Mouse (Mus musculus) hindbrain, embryonic 11.5 days (tissue): ENCODE data around the gene Mapt. TPM values are rescaled to one million over a fixed set of nuclear protein-coding genes. Genes with fewer than 3 reads are reported as not detected.
A peak's percentile ranks its signal among the peaks of the same experiment; 100 is the strongest.

Experiments
- ATAC-seq: fragments of 200-750 bp; cut with Nextera tagmentation; 2 replicates; pipeline ENCODE4 v1.8.0; 2017; ENCODE audit warnings: mild to moderate bottlenecking, moderate TSS enrichment, moderate library complexity; ENCODE audit not compliant: low FRiP score
- DNase-seq: peaks from one replicate; pipeline ENCODE4 v3.0.0-alpha.2; 2015; ENCODE audit warnings: low spot score
- H3K27ac ChIP-seq: fragments of 300-500 bp; sonication (generic); 2 replicates; pipeline ENCODE4 v1.5.1; 2014; ENCODE audit warnings: mild to moderate bottlenecking, low read depth, low read length
- H3K27me3 ChIP-seq: fragments of 300-500 bp; sonication (generic); 2 replicates; pipeline ENCODE4 v1.6.1; 2014; ENCODE audit warnings: mild to moderate bottlenecking, low read length, moderate library complexity, mixed read lengths; ENCODE audit not compliant: control insufficient read depth, insufficient read depth
- H3K36me3 ChIP-seq: fragments of 300-500 bp; sonication (generic); 2 replicates; pipeline ENCODE4 v1.6.1; 2014; ENCODE audit warnings: mild to moderate bottlenecking, low read length, moderate library complexity, mixed read lengths; ENCODE audit not compliant: control insufficient read depth, insufficient read depth
- H3K4me1 ChIP-seq: fragments of 300-500 bp; sonication (generic); replicated peaks from 2 replicates; pipeline ENCODE4 v1.6.1; 2014; ENCODE audit warnings: low read length, mixed read lengths; ENCODE audit not compliant: control insufficient read depth, insufficient read depth
- H3K4me2 ChIP-seq: fragments of 300-500 bp; sonication (generic); replicated peaks from 2 replicates; pipeline ENCODE4 v1.6.1; 2014; ENCODE audit warnings: mild to moderate bottlenecking, low read depth, low read length
- H3K4me3 ChIP-seq: fragments of 300-500 bp; sonication (generic); 2 replicates; pipeline ENCODE4 v1.5.1; 2014; ENCODE audit warnings: low read depth, low read length
- H3K9ac ChIP-seq: fragments of 300-500 bp; sonication (generic); 2 replicates; pipeline ENCODE4 v1.6.1; 2014; ENCODE audit warnings: low read depth, low read length
- H3K9me3 ChIP-seq: fragments of 300-500 bp; sonication (generic); 2 replicates; pipeline ENCODE4 v1.6.1; 2016; ENCODE audit warnings: low read length; ENCODE audit not compliant: control insufficient read depth
- WGBS: fragments of 180-500 bp; shearing (Covaris S2); extraction: QIAGEN DNeasy Blood & Tissue Kit; methylation state at CpG from one replicate; pipeline ENCODE4 v1.1.7; 2014; 5-methylcytosine and 5-hydroxymethylcytosine counted together
- polyA plus RNA-seq: library from polyadenylated mRNA; unstranded; fragments of >200 nt; fragmentation: Nextera tagmentation; extraction: Ambion mirVana; gene quantifications from 2 replicates; pipeline ENCODE4 v1.2.1, GENCODE M21; 2014

Mapt gene
- polyA plus RNA-seq, 1 experiment from 2014 or later: 94.9 TPM

DNA sequence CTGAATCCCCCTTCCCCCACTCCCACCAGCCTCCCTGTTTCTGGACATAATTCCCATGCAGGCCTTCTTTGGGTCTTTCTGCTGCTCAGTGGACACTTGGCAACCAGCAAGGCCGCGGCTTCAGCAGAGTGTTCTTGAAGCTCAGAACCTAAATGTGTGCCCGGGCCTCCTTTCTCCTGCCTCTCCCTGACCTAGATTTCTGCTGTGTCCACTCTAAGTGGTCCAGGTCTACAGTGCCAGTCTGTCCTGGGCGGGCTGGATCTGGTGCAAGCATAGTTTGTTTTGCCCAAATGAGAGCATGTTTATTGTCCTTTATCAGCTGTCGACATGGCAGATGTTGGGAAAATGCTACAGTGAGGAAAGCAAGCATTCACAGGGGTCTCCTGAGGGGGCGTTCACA is 40.7 kb downstream of the Mapt start:
- no peak for ATAC-seq
- H3K27me3 ChIP-seq: no peaks in the 10 kb centered on the region
- no peak for DNase-seq
- no peaks in the 10 kb centered on the region for H3K36me3 ChIP-seq
- no peak overlapping the region for H3K4me3 ChIP-seq
- H3K9me3 ChIP-seq: no peaks in the 10 kb centered on the region
- H3K27ac ChIP-seq: no peak overlapping the region
- 87% methylated on average over 6 of the region's 6 CpGs for WGBS
- no peaks in the 10 kb centered on the region for H3K4me1 ChIP-seq
- H3K9ac ChIP-seq: no peak overlapping the region
- no peak overlapping the region for H3K4me2 ChIP-seq

DNA sequence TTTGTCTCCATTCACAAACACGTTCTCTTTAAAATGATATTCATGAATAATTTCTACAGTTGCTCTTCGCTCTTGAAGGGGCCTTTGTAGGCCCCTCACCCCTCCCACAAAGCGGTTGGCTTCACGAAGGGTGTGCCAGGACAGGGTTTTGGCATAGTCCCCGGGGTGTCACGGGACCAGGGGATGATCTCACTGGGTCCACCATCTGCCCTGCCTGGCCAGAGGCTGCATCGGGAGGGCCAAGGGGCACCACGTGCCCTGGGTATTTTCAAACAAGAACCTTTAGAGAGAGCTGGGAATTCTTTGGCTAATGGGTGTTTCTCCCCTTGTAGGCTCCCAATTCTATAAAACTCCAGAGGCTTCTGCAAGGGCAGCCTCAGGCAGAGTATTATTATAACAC is 41.2 kb downstream of the Mapt start:
- H3K27me3 ChIP-seq: no peaks in the 10 kb centered on the region
- H3K9me3 ChIP-seq: no peaks in the 10 kb centered on the region
- ATAC-seq: no peak
- H3K36me3 ChIP-seq: no peaks in the 10 kb centered on the region
- WGBS: 80% methylated on average over 8 of the region's 8 CpGs
- no peak overlapping the region for H3K9ac ChIP-seq
- no peak for DNase-seq
- no peaks in the 10 kb centered on the region for H3K4me1 ChIP-seq
- no peak overlapping the region for H3K4me2 ChIP-seq
- H3K27ac ChIP-seq: no peak overlapping the region
- H3K4me3 ChIP-seq: no peak overlapping the region

DNA sequence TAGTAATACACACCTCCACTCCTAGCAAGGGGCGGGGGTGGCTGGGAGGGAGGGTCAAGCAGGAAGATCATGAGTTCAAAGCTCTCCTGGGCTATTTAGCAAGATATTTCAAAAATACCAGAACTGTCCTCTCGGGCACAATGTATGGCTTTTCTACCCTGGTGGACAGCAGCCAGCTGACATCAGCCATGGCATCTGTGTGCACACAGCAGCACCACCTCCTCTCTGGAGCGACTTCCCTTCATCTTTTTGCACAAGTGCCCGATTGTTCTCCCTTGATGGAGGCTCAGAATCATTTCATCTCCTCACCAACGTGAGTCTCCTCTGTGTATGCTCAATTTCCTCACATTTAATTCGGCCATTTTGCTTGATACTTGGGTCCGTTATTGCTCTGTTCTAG is 44.6 kb downstream of the Mapt start:
- Histone ChIP-seq H3K36me3 (no peaks in the 10 kb centered on the region), H3K9ac (no peak overlapping the region), H3K27me3 (no peaks in the 10 kb centered on the region), H3K27ac (no peak overlapping the region), H3K9me3 (no peaks in the 10 kb centered on the region), H3K4me3 (no peak overlapping the region), H3K4me2 (no peak overlapping the region), H3K4me1 (0 out of 2 replicates have a peak, but pooled peaks cover 2% of the 10 kb centered on the region)
- DNase-seq: no peak
- ATAC-seq: no peak
- 83% methylated on average over 7 of the region's 7 CpGs for WGBS

DNA sequence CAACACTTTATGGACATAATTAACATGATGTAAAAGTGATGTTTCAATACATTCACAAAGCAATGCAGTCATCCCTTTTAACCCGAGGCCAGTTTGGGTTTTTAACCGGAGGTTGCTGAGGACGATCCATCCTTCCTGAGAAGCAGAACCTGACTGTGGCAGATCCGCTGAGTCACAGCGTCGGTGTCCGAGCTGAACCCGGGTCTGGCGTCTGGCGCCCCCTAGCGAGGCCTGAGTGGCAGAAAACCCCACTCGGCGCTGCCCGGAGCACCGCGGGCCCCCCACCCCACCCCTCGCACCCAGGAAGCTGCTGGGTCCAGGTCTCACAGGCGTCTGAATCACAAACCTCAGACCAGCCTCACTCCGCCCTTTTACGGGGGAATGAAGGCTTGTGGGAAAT is 47.0 kb downstream of the Mapt start:
- H3K4me3 ChIP-seq: no peak overlapping the region
- ATAC-seq: no peak

DNA sequence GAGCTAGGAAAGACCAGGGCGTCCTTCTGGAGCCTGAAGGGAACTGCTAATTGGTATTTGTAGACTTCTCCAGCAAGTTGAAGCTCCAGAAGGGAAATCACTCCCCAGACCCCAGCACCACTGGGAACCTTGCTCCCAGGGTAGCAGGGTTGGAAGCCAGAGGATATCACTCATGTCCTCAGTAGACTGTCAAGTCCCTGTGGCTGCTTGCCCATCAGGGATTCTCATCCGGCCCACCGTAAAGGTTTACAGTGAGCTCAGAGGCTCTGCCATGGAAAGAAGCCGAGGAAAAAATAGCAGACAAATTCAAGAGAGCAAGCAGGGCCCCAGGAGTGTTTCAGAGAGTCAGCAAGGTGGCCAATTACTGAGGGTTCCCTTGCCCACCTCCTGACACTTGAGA is 47.9 kb downstream of the Mapt start:
- H3K4me1 ChIP-seq: 0 out of 2 replicates have a peak, but pooled peaks cover 2% of the 10 kb centered on the region
- 75% methylated on average over 4 of the region's 4 CpGs for WGBS
- no peak overlapping the region for H3K9ac ChIP-seq
- no peaks in the 10 kb centered on the region for H3K27me3 ChIP-seq
- H3K4me2 ChIP-seq: no peak overlapping the region
- DNase-seq (no peak), ATAC-seq (no peak)
- no peak overlapping the region for H3K4me3 ChIP-seq
- no peak overlapping the region for H3K27ac ChIP-seq
- no peaks in the 10 kb centered on the region for H3K36me3 ChIP-seq
- H3K9me3 ChIP-seq: no peaks in the 10 kb centered on the region

More for the DNA sequence above, 47.0 kb downstream of the Mapt start:
- H3K9me3 ChIP-seq: no peaks in the 10 kb centered on the region
- DNase-seq: peak; percentile 81
- 0 out of 2 replicates have a peak, but pooled peaks cover 2% of the 10 kb centered on the region for H3K4me1 ChIP-seq
- no peak overlapping the region for H3K27ac ChIP-seq
- WGBS: 6% methylated on average over 20 of the region's 20 CpGs
- H3K36me3 ChIP-seq: no peaks in the 10 kb centered on the region
- peak overlapping the region; percentile 17; the same call in 1 of the 2 replicates for H3K4me2 ChIP-seq
- no peaks in the 10 kb centered on the region for H3K27me3 ChIP-seq
- no peak overlapping the region for H3K9ac ChIP-seq

DNA sequence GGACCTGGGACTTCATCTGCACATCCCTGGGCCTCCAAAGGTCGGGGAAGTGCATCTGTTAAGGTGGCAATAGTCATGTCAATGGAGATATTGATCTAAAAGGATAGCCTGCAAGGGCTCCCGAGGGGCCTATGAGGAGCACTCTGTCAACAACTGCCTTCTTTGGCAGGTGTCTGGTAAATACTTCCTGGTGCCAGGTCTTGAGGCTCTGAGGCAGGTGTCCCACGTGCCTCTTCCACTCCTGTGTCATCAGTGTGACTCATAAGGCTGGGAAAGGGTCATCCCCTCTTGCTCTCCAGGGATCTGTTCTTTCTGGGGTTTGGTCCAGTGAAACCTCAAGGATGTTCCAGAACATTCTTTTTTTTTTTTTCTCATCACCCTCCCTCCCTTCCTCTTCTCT is 48.3 kb downstream of the Mapt start:
- Histone ChIP-seq H3K27ac (no peak overlapping the region), H3K4me1 (0 out of 2 replicates have a peak, but pooled peaks cover 2% of the 10 kb centered on the region), H3K4me3 (no peak overlapping the region), H3K9ac (no peak overlapping the region), H3K27me3 (no peaks in the 10 kb centered on the region), H3K4me2 (no peak overlapping the region), H3K36me3 (no peaks in the 10 kb centered on the region), H3K9me3 (no peaks in the 10 kb centered on the region)
- WGBS: 78% methylated on average over 3 of the region's 3 CpGs
- ATAC-seq (no peak), DNase-seq (no peak)

DNA sequence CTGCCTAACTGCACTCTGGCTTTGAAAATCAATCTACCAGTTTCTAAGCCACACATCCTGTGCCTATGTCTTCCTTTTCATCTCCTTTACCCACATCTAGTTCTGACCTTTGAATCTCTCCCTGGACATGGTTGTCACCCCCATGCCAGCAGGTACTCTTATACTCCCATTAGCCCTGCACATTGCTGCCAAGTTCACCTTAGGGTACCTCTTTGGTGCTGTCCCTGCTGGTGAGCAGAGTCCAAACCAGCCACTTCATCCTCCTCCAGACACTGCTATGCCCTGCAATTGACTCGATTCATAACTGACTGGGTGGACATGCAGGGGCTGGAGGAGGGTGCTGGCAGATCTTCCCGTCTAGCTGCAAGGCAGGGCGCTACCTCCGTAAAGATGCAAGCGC is 50.3 kb downstream of the Mapt start:
- ATAC-seq (no peak), DNase-seq (no peak)
- H3K4me2 ChIP-seq: no peak overlapping the region
- no peaks in the 10 kb centered on the region for H3K36me3 ChIP-seq
- H3K27ac ChIP-seq: no peak overlapping the region
- H3K4me1 ChIP-seq: 0 out of 2 replicates have a peak, but pooled peaks cover 2% of the 10 kb centered on the region
- no peak overlapping the region for H3K9ac ChIP-seq
- H3K4me3 ChIP-seq: no peak overlapping the region
- no peaks in the 10 kb centered on the region for H3K9me3 ChIP-seq
- 92% methylated on average over 5 of the region's 5 CpGs for WGBS
- H3K27me3 ChIP-seq: no peaks in the 10 kb centered on the region

DNA sequence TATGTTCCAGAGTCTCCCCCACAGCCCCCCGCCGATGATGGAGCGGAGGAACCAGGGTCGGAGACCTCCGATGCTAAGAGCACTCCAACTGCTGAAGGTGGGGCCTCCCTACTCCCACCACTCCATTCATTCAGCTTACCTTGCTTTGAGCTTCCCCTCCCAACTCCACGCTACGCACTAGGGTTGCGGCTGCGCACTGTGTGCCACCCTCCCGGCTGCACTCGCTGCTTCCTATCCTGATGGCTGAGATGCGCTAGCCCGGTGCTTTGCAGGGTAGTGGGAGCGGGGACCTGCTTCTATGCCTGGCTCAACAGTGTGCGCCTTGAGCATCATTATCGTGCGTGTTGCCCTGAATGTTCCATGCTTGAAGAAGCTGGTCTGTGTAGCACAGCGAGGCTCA is 55.9 kb downstream of the Mapt start:
- Histone ChIP-seq H3K36me3 (no peaks in the 10 kb centered on the region), H3K9me3 (no peaks in the 10 kb centered on the region), H3K27me3 (no peaks in the 10 kb centered on the region), H3K9ac (no peak overlapping the region), H3K27ac (no peak overlapping the region), H3K4me1 (peaks cover 3% of the 10 kb centered on the region; the same call in 1 of the 2 replicates), H3K4me3 (no peak overlapping the region), H3K4me2 (no peak overlapping the region)
- 96% methylated on average over 18 of the region's 18 CpGs for WGBS
- ATAC-seq: no peak
- DNase-seq: no peak

DNA sequence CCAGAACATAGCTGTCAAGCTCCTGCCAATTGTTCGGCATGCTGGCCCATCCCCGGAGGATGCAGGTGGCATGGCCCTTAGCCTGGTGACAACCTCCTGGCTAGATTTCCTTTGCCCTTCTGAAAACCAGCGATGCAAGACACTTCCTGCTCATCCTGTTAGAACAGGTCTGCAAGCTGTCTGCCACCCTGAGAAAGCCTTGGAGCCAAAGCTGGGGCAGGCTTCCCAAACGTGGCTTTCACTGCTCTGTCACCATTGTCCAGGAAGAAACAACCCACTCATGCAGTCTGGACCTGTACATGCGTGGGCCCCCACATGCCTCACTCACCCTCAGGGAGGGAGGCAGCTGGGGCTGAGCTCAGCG is 57.6 kb downstream of the Mapt start:
- peak overlapping the region; percentile 34 for H3K27ac ChIP-seq
- ATAC-seq (peak; percentile 40), DNase-seq (no peak)
- H3K9ac ChIP-seq: no peak overlapping the region
- H3K4me1 ChIP-seq: peaks cover 3% of the 10 kb centered on the region; the same call in 1 of the 2 replicates
- no peaks in the 10 kb centered on the region for H3K9me3 ChIP-seq
- no peaks in the 10 kb centered on the region for H3K27me3 ChIP-seq
- H3K4me2 ChIP-seq: no peak overlapping the region
- no peaks in the 10 kb centered on the region for H3K36me3 ChIP-seq
- no peak overlapping the region for H3K4me3 ChIP-seq
- 57% methylated on average over 6 of the region's 6 CpGs for WGBS
